Mouse (Mus musculus): ENCODE data around the gene Gemin2. TPM values are rescaled to one million over a fixed set of nuclear protein-coding genes. Genes with fewer than 3 reads are reported as not detected.

Gemin2 gene
- polyA plus RNA-seq, 1 experiment from 2014 or later = 33.5 TPM

Other genes starting within 250 kb of the Gemin2 start
- 79.3 and 79.4 TPM in 2 replicates for gene Sec23a, start 1.4 kb upstream of the Gemin2 start, polyA plus RNA-seq (2015; fragmentation: Nextera tagmentation; extraction: Ambion mirVana)
- gene Trappc6b, start 48.1 kb downstream of the Gemin2 start, polyA plus RNA-seq (2015; fragmentation: Nextera tagmentation; extraction: Ambion mirVana) = 91.2 and 91.8 TPM in 2 replicates
- gene Pnn, start 53.5 kb downstream of the Gemin2 start, polyA plus RNA-seq (2015; fragmentation: Nextera tagmentation; extraction: Ambion mirVana) = 105 and 114 TPM in 2 replicates
- gene Mia2, start 82.4 kb downstream of the Gemin2 start, polyA plus RNA-seq (2015; fragmentation: Nextera tagmentation; extraction: Ambion mirVana) = 70.5 and 75.2 TPM in 2 replicates
- gene Fbxo33, start 206.3 kb downstream of the Gemin2 start, polyA plus RNA-seq (2015; fragmentation: Nextera tagmentation; extraction: Ambion mirVana) = 7.8 and 9.8 TPM in 2 replicates